Mouse (Mus musculus) hindbrain, postnatal 0 days (tissue): ENCODE measurements around the gene Sft2d2. TPM values are rescaled to one million over a fixed set of nuclear protein-coding genes. Genes with fewer than 3 reads are reported as not detected.

Source experiments
- ATAC-seq: fragments of 200-750 bp; cut with Nextera tagmentation; 2 replicates; pipeline ENCODE4 v1.8.0; 2017; ENCODE audit warnings: mild to moderate bottlenecking, moderate TSS enrichment, moderate library complexity
- DNase-seq: peaks from one replicate; pipeline ENCODE4 v3.0.0-alpha.2; 2015; ENCODE audit warnings: low spot score
- H3K27ac ChIP-seq: fragments of 300-500 bp; sonication (generic); 2 replicates; pipeline ENCODE4 v1.5.1; 2014; ENCODE audit warnings: mild to moderate bottlenecking
- H3K27me3 ChIP-seq: fragments of 300-500 bp; sonication (generic); 2 replicates; pipeline ENCODE4 v1.6.1; 2014; ENCODE audit warnings: low read length, mixed read lengths; ENCODE audit not compliant: insufficient read depth
- H3K36me3 ChIP-seq: fragments of 300-500 bp; sonication (generic); 2 replicates; pipeline ENCODE4 v1.6.1; 2014; ENCODE audit warnings: low read length, mixed read lengths; ENCODE audit not compliant: insufficient read depth
- H3K4me1 ChIP-seq: fragments of 300-500 bp; sonication (generic); 2 replicates; pipeline ENCODE4 v1.6.1; 2014; ENCODE audit warnings: antibody characterized with exemption, low read length, mixed read lengths; ENCODE audit not compliant: insufficient read depth
- H3K4me2 ChIP-seq: fragments of 300-500 bp; sonication (generic); 2 replicates; pipeline ENCODE4 v1.6.1; 2014; ENCODE audit warnings: low read depth, mild to moderate bottlenecking, low read length, moderate library complexity, mixed read lengths
- H3K4me3 ChIP-seq: fragments of 300-500 bp; sonication (generic); 2 replicates; pipeline ENCODE4 v1.5.1; 2014; ENCODE audit warnings: low read length
- H3K9ac ChIP-seq: fragments of 300-500 bp; sonication (generic); replicated peaks from 2 replicates; pipeline ENCODE4 v1.6.1; 2014; ENCODE audit warnings: mild to moderate bottlenecking, low read length, moderate library complexity, mixed read lengths
- H3K9me3 ChIP-seq: fragments of 300-500 bp; sonication (generic); 2 replicates; pipeline ENCODE4 v1.6.1; 2016; ENCODE audit warnings: low read length, mixed read lengths
- CTCF ChIP-seq: IDR thresholded peaks from 2 replicates; pipeline ENCODE4 v1.5.1; 2016; ENCODE audit warnings: antibody characterized with exemption, control low read depth, low read depth
- WGBS: fragments of 180-500 bp; shearing (Covaris S2); extraction: QIAGEN DNeasy Blood & Tissue Kit; methylation state at CpG from one replicate; pipeline ENCODE4 v1.1.7; 2014; 5-methylcytosine and 5-hydroxymethylcytosine counted together
- polyA plus RNA-seq: library from polyadenylated mRNA; unstranded; fragments of >200 nt; fragmentation: Nextera tagmentation; extraction: Ambion mirVana; gene quantifications from 2 replicates; pipeline ENCODE4 v1.2.1, GENCODE M21; 2015
- total RNA-seq: library from RNA; depleted of rRNA; stranded (reverse); fragments of >200 nt; gene quantifications from 2 replicates; pipeline ENCODE4 v1.2.3, GENCODE M21; 2014

Sft2d2 gene
- total and polyA plus RNA-seq, 2 experiments from 2014 or later: 6.5 to 17.0 TPM

DNA sequence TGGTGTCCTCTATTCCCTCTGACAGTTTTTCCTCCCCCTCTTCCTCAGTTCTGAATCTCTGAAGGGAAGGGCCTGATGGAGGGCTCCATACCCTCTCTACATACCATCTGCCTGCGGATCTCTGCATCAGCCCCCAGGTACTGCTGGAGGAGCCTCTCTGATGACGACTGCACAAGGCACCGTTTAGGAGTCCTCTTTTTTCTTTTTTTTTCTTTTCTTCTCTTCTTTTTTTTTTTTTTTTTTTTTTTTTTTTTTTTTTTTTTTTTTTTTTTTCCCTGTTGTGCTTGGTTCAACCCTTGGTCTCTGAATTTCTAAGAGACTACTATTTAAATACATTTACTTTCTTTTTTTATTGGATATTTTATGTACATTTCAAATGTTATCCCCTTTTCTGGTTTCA is 24.8 kb downstream of the Sft2d2 start:
- Histone ChIP-seq H3K4me2 (no peak overlapping the region), H3K27ac (no peak overlapping the region), H3K4me1 (no peaks in the 10 kb centered on the region), H3K36me3 (no peaks in the 10 kb centered on the region), H3K9me3 (no peaks in the 10 kb centered on the region), H3K4me3 (no peak overlapping the region), H3K9ac (no peak overlapping the region), H3K27me3 (no peaks in the 10 kb centered on the region)
- TF ChIP-seq CTCF: no peak
- DNase-seq (no peak), ATAC-seq (no peak)
- WGBS: 82% methylated on average over 3 of the region's 3 CpGs

DNA sequence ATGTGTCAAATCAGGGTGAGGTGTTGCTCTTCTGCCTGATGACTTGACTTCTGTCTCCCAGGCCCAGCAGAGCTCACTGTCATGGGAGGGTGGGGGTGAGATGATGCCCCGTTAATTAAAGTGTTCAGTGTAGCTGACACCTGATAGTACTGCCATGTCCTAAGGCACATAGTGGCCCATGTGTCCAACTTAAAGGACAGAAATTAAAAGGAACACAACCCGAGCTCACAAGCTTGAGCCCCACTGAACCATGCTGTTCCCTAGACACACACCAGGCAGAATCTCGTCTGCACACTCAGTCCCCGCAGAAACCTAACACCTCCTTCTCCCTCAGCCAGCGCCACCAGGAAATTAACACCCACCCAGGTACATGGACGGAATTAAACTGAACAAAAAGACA is 29.3 kb downstream of the Sft2d2 start:
- H3K36me3 ChIP-seq: no peaks in the 10 kb centered on the region
- no peak for DNase-seq
- 85% methylated on average over 6 of the region's 6 CpGs for WGBS
- TF ChIP-seq CTCF: no peak
- H3K27ac ChIP-seq: no peak overlapping the region
- ATAC-seq: no peak
- no peaks in the 10 kb centered on the region for H3K4me1 ChIP-seq
- H3K9me3 ChIP-seq: no peaks in the 10 kb centered on the region
- H3K27me3 ChIP-seq: no peaks in the 10 kb centered on the region
- H3K9ac ChIP-seq: no peak overlapping the region
- H3K4me2 ChIP-seq: no peak overlapping the region
- no peak overlapping the region for H3K4me3 ChIP-seq

DNA sequence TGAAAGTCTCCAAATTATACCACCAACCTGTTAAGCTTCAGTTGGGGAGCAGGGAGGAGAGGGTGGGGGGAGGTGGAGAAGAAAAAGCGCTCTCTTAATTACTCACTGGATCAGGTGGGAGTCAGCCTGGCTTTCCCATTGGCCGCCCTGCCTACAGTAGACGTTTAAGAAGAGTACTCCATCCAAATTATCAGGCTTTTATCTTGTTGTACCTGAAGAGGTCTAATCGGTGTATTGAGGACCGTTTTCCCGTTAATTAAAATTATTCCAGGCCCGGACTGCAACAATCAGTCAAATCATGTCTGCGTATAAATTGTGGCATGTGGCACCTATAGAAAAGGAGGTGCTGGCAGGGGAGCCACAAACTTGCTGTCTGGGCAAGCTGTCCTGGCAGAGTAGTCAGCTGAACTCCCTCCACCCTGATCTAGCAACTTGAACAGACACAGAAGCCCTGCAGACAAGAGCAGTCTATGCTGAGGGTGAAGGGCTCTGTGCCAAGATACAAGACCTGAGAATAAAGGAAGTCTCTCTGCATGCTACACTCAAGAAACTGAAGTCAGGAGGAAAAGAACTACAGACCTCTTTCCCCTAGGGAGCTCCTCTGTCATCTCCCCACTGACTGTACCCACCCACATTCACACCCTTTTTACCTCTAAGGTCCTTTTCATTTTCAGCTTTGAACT is 33.4 kb downstream of the Sft2d2 start, which contains the start of gene Tbx19:
Gene Tbx19 (minus strand): TSS at position 51 of the 683 bp plus-strand sequence.
- Histone ChIP-seq H3K36me3 (no peaks in the 10 kb centered on the region), H3K9ac (no peak within 1 kb of the TSS), H3K4me3 (no peak within 1 kb of the TSS), H3K27me3 (no peaks in the 10 kb centered on the region), H3K9me3 (no peaks in the 10 kb centered on the region), H3K4me2 (no peak within 1 kb of the TSS), H3K4me1 (no peaks in the 10 kb centered on the region), H3K27ac (no peak within 1 kb of the TSS)
- WGBS: 70% methylated on average over 8 of the region's 8 CpGs
- peak; percentile 22 for DNase-seq
- ATAC-seq: no peak
- TF ChIP-seq CTCF: no peak

DNA sequence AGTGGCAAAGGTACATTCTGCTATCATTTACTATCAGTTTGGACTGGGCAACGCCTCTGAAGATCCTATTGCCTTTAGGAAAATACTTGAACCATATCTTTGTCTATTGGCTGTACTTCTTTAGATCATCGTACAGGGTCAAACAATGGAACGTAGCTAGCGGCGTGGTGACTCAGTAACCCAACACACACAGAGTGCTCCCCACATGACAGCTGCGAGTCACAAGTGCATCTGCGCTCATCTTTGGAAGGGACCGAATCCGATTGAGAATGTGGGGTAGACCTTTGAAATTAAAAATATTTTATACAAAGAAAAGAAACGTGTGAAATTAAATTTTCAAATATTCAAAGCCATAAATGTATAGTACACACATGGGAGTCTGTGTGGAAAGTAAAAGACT is 35.4 kb downstream of the Sft2d2 start:
- Histone ChIP-seq H3K36me3 (no peaks in the 10 kb centered on the region), H3K9me3 (no peaks in the 10 kb centered on the region), H3K4me2 (no peak overlapping the region), H3K4me3 (no peak overlapping the region), H3K27ac (no peak overlapping the region), H3K9ac (no peak overlapping the region), H3K27me3 (no peaks in the 10 kb centered on the region), H3K4me1 (no peaks in the 10 kb centered on the region)
- no peak for DNase-seq
- TF ChIP-seq CTCF: no peak
- ATAC-seq: no peak
- WGBS: 72% methylated on average over 10 of the region's 10 CpGs

DNA sequence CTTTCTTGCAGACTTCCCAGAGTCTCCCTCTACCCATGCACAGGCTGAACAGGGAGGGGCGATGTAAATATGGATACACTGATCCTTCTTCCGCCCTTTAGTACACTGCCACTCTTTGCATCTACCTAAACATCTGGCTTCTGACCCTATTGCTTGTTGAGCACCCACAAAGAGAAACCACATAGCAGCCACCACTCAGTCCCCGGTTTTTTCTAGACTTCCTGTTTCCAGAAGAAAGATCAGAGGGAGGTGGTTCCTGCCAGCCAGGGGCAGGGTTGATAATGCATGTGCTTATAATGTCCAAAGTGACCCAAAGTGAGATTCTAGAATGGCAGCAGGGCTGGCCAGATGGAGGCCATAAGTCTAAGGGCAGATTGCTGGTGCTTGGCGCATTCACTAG is 40.1 kb downstream of the Sft2d2 start:
- Histone ChIP-seq H3K4me1 (no peaks in the 10 kb centered on the region), H3K36me3 (no peaks in the 10 kb centered on the region), H3K27ac (no peak overlapping the region), H3K9ac (no peak overlapping the region), H3K4me3 (no peak overlapping the region), H3K27me3 (no peaks in the 10 kb centered on the region), H3K9me3 (no peaks in the 10 kb centered on the region), H3K4me2 (no peak overlapping the region)
- ATAC-seq (no peak), DNase-seq (no peak)
- no peak for TF ChIP-seq CTCF
- WGBS: 87% methylated on average over 4 of the region's 4 CpGs

DNA sequence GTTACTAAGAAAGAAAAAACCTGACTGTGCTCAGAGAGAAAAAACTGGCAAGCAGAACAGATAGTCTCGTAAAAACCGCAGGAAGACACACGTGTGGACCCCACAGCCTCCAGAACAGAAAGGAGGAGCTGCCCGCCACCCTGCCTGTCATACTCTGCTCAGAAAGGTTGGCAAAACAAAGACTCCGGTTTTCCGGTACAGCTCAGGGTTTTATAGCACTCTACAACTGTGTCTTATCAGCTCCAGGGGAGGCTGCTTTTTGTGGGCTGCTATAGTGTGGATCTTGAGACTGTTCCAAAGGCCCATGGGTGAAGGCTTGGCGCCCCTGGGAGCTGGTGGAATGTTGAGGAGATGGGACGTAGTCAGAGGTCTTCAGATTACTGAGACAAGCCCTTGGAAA is 43.0 kb downstream of the Sft2d2 start:
- Histone ChIP-seq H3K4me1 (no peaks in the 10 kb centered on the region), H3K36me3 (no peaks in the 10 kb centered on the region), H3K9ac (no peak overlapping the region), H3K9me3 (no peaks in the 10 kb centered on the region), H3K27ac (no peak overlapping the region), H3K27me3 (no peaks in the 10 kb centered on the region), H3K4me3 (no peak overlapping the region), H3K4me2 (no peak overlapping the region)
- ATAC-seq (no peak), DNase-seq (no peak)
- WGBS: 70% methylated on average over 8 of the region's 8 CpGs
- no peak for TF ChIP-seq CTCF

DNA sequence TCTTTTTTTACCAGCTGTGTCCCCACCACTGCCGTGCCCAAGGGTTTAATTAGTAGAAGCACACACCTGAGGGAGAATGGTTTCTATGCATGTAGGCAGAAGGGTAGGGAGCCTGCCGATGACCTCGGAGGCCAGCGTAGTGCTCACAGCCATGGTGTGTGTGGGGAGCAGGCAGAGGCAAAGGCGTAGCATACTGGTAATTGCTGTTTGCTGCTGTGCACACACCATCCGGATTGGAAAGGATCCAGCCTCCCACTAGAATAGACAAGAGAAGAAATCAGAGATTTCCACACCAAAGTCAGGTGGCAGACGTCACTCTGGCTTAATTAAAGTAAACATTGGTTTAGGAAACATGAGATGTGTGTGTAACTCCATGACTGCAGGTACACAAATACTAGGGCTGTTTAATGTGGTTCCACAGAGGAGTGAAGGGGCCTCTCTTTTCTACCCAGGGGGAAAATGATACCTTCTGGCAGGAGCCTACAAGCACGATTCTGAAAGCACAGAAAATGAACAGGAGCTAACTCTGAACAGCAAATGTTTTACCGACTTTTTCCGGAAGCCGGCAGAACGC is 51.8 kb downstream of the Sft2d2 start:
- no peak overlapping the region for H3K4me3 ChIP-seq
- 83% methylated on average over 12 of the region's 12 CpGs for WGBS
- no peak for DNase-seq
- H3K4me1 ChIP-seq: no peaks in the 10 kb centered on the region
- no peaks in the 10 kb centered on the region for H3K36me3 ChIP-seq
- H3K9me3 ChIP-seq: no peaks in the 10 kb centered on the region
- H3K4me2 ChIP-seq: no peak overlapping the region
- no peak overlapping the region for H3K27ac ChIP-seq
- ATAC-seq: 0 out of 2 replicates have a peak, but pooled peaks have one; percentile 45
- no peaks in the 10 kb centered on the region for H3K27me3 ChIP-seq
- TF ChIP-seq CTCF: no peak
- H3K9ac ChIP-seq: no peak overlapping the region
